Mouse (Mus musculus) right cerebral cortex, adult 18-20 months (tissue): Measurements from ENCODE around the gene Lefty2.
"Not testable (repeated sequence)": the region's sequence is repeated elsewhere in the genome, so short reads cannot be mapped to it uniquely, and the experiment has no call there.

Experiments
- DNase-seq: peaks from one replicate; pipeline ENCODE4 v3.0.0; 2022; ENCODE audit warnings: mixed read lengths

The Lefty2 gene

GRCm38 (mm10) chr1:180936610-180937398 is 43.9 kb downstream of the Lefty2 start:
- not testable (repeated sequence) for DNase-seq

GRCm38 (mm10) chr1:180937631-180938030 is 44.7 kb downstream of the Lefty2 start:
- not testable (repeated sequence) for DNase-seq

- not testable (repeated sequence) for DNase-seq
Observed at GRCm38 (mm10) chr1:180938781-180939180, 45.9 kb downstream of the Lefty2 start.

- DNase-seq, result no peak
Observed at GRCm38 (mm10) chr1:180940776-180941460, 48.0 kb downstream of the Lefty2 start.

- DNase-seq, result no peak
Observed at GRCm38 (mm10) chr1:180941726-180942125, 48.8 kb downstream of the Lefty2 start.

GRCm38 (mm10) chr1:180942166-180943031 is 49.5 kb downstream of the Lefty2 start, which contains the start of gene Tmem63a:
TSS of gene Tmem63a (plus strand) at chr1:180942344.
- DNase-seq, result peak; percentile 31

- DNase-seq, result no peak
Observed at GRCm38 (mm10) chr1:180943032-180943644, 50.2 kb downstream of the Lefty2 start.

- DNase-seq, result no peak
Observed at GRCm38 (mm10) chr1:180943896-180944295, 51.0 kb downstream of the Lefty2 start.

GRCm38 (mm10) chr1:180944553-180944952 is 51.6 kb downstream of the Lefty2 start:
- no peak for DNase-seq

GRCm38 (mm10) chr1:180945001-180945980 is 52.4 kb downstream of the Lefty2 start:
- DNase-seq, result peak; percentile 51

GRCm38 (mm10) chr1:180946448-180946847 is 53.5 kb downstream of the Lefty2 start:
- DNase-seq, result no peak
